Mouse (Mus musculus): ENCODE data around the gene Pced1b. TPM values are rescaled to one million over a fixed set of nuclear protein-coding genes. Genes with fewer than 3 reads are reported as not detected.

Gene Pced1b
- polyA plus RNA-seq, 1 experiment from 2014 or later: 6.0 TPM

DNA sequence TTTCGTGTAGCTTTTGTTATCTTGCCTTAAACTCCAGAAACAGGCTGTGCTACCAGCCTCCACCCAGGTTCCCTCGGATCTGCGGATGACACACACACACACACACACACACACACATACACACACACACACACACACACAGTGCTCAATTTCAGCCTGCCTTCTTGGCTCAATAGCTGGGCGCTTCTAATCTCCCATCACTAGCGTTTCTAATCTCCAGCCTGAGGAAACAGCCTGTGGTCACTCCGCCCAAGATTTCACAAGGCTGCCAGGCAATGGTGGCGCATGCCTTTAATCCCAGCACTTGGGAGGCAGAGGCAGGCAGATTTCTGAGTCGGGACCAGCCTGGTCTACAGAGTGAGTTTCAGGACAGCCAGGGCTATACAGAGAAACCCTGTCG, 98.2 kb downstream of the Pced1b start:
- Histone ChIP-seq H3K4me3 (ENCODE audit: low read length) (no peak overlapping the region), H3K9me3 (ENCODE audit: low read length) (no peaks in the 10 kb centered on the region), H3K9ac (replicated peaks; ENCODE audit: low read length) (no peak overlapping the region), H3K4me1 (ENCODE audit: insufficient read depth, low read length) (0 out of 2 replicates have a peak, but pooled peaks cover 2% of the 10 kb centered on the region), H3K27me3 (ENCODE audit: insufficient read depth, low read length) (no peaks in the 10 kb centered on the region), H3K36me3 (ENCODE audit: insufficient read depth, low read length) (no peaks in the 10 kb centered on the region), H3K4me2 (replicated peaks; ENCODE audit: low read depth, low read length) (no peak overlapping the region), H3K27ac (ENCODE audit: low read length) (no peak overlapping the region)
- no peak for ATAC-seq (ENCODE audit: low FRiP score, low TSS enrichment)
- 95% methylated on average over 9 of the region's 9 CpGs for WGBS

DNA sequence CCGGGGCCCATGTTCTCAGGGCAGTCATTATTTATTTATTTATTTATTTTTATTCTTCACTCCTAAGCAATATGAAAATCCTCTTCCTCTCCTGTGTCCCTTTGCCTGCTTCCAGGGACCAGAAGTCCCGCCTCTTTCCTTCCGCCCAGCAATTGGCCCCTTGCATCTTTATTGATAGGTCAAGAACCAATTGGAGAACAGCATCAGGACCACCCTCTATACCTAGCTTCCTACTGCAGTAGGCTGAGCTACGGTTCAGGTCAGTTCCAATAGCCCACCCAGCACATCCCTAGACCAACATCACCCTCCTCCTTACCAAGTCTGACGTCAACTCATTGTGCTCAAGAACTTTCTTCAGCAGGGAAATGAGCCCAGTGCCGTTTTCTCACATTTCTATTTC, 99.0 kb downstream of the Pced1b start:
- H3K4me1 ChIP-seq (ENCODE audit: insufficient read depth, low read length): 0 out of 2 replicates have a peak, but pooled peaks cover 2% of the 10 kb centered on the region
- H3K9me3 ChIP-seq (ENCODE audit: low read length): no peaks in the 10 kb centered on the region
- H3K9ac ChIP-seq (replicated peaks; ENCODE audit: low read length): no peak overlapping the region
- WGBS: 80% methylated on average over 6 of the region's 6 CpGs
- H3K27me3 ChIP-seq (ENCODE audit: insufficient read depth, low read length): no peaks in the 10 kb centered on the region
- no peak overlapping the region for H3K27ac ChIP-seq (ENCODE audit: low read length)
- H3K36me3 ChIP-seq (ENCODE audit: insufficient read depth, low read length): no peaks in the 10 kb centered on the region
- no peak for ATAC-seq (ENCODE audit: low FRiP score, low TSS enrichment)
- H3K4me3 ChIP-seq (ENCODE audit: low read length): no peak overlapping the region
- H3K4me2 ChIP-seq (replicated peaks; ENCODE audit: low read depth, low read length): no peak overlapping the region

DNA sequence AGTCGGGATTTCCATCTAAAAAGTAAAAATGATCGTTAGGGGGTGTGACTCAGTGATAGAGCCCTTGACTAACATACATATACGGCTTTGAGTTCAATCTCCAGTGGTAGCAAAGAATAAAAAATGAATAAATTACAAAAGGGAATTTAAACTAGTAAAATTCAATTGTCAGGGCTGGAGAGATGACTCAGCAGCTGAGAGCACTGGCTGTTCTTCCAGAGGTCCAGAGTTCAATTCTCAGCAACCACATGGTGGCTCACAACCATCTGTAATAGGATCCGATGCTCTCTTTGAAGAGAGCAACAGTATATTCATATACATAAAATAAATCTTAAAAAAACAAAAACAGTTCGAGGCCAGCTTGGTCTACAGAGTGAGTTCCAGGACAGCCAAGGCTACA, 99.5 kb downstream of the Pced1b start:
- Histone ChIP-seq H3K27ac (ENCODE audit: low read length) (no peak overlapping the region), H3K9ac (replicated peaks; ENCODE audit: low read length) (no peak overlapping the region), H3K4me1 (ENCODE audit: insufficient read depth, low read length) (0 out of 2 replicates have a peak, but pooled peaks cover 2% of the 10 kb centered on the region), H3K4me2 (replicated peaks; ENCODE audit: low read depth, low read length) (no peak overlapping the region), H3K4me3 (ENCODE audit: low read length) (no peak overlapping the region), H3K27me3 (ENCODE audit: insufficient read depth, low read length) (no peaks in the 10 kb centered on the region), H3K36me3 (ENCODE audit: insufficient read depth, low read length) (no peaks in the 10 kb centered on the region), H3K9me3 (ENCODE audit: low read length) (no peaks in the 10 kb centered on the region)
- ATAC-seq (ENCODE audit: low FRiP score, low TSS enrichment): no peak
- WGBS: 87% methylated on average over 5 of the region's 5 CpGs

DNA sequence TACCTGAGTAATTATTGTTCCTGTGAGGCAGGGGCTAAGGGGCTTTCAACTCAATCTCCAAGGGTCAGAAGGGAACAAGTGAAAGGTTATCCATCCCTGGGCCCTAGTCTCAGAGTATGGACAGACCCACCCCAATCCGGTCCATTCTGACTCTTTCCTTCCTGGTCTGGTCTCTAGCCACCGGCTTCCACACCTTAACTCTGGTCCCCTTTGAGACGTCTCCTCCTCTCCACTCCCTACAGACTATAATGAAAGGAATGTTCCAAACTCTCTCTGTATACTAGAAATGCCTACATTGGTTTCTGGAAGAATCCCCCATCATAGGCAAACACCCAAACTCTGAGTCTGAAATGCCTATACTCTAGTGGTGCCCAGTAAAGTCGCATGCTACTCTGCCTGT, 100.0 kb downstream of the Pced1b start:
- Histone ChIP-seq H3K27me3 (ENCODE audit: insufficient read depth, low read length) (no peaks in the 10 kb centered on the region), H3K36me3 (ENCODE audit: insufficient read depth, low read length) (no peaks in the 10 kb centered on the region), H3K9me3 (ENCODE audit: low read length) (no peaks in the 10 kb centered on the region), H3K4me3 (ENCODE audit: low read length) (no peak overlapping the region), H3K27ac (ENCODE audit: low read length) (no peak overlapping the region), H3K4me1 (ENCODE audit: insufficient read depth, low read length) (0 out of 2 replicates have a peak, but pooled peaks cover 2% of the 10 kb centered on the region), H3K4me2 (replicated peaks; ENCODE audit: low read depth, low read length) (no peak overlapping the region), H3K9ac (replicated peaks; ENCODE audit: low read length) (no peak overlapping the region)
- 91% methylated on average over 4 of the region's 4 CpGs for WGBS
- ATAC-seq (ENCODE audit: low FRiP score, low TSS enrichment): no peak

DNA sequence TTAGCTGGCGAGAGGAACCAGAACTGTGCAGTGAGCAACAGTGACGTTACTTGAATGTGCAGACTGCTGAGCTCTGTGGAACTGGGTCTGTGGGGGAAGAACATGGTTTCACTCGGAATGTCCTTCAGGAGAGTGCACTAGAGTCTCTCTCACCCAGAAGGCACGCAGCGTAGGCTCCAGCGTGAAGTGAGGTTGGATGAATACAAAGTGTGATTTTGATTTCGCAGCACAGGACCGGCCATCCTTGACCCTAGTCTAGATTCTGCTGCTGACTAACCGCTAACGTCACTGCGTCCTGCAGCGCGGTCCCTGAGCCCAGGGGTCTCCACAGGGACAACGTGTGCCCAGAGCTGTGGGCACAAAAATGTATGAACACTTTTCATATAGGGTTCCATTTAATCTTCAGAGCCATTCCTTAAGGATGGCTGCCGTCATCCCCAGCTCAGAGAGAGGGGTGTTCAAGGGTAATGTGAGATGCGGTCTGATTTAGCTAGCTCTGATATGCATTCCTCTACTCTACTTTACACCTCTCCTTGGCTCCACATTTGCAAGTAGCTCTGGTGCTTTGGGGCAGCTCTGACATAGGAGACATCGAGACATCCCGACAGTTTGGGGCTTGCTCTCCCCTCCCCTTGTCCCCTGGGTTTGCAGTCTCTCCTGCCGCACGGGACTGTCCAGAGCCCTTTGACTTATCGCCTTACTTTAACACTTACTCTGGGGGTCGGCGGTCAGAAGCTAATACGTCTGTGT, 101.8 kb downstream of the Pced1b start:
- Histone ChIP-seq H3K9me3 (ENCODE audit: low read length) (no peaks in the 10 kb centered on the region), H3K9ac (replicated peaks; ENCODE audit: low read length) (no peak overlapping the region), H3K4me2 (replicated peaks; ENCODE audit: low read depth, low read length) (no peak overlapping the region), H3K27me3 (ENCODE audit: insufficient read depth, low read length) (no peaks in the 10 kb centered on the region), H3K4me1 (ENCODE audit: insufficient read depth, low read length) (0 out of 2 replicates have a peak, but pooled peaks cover 2% of the 10 kb centered on the region), H3K4me3 (ENCODE audit: low read length) (no peak overlapping the region), H3K27ac (ENCODE audit: low read length) (no peak overlapping the region), H3K36me3 (ENCODE audit: insufficient read depth, low read length) (no peaks in the 10 kb centered on the region)
- WGBS: 61% methylated on average over 24 of the region's 24 CpGs
- no peak for ATAC-seq (ENCODE audit: low FRiP score, low TSS enrichment)

DNA sequence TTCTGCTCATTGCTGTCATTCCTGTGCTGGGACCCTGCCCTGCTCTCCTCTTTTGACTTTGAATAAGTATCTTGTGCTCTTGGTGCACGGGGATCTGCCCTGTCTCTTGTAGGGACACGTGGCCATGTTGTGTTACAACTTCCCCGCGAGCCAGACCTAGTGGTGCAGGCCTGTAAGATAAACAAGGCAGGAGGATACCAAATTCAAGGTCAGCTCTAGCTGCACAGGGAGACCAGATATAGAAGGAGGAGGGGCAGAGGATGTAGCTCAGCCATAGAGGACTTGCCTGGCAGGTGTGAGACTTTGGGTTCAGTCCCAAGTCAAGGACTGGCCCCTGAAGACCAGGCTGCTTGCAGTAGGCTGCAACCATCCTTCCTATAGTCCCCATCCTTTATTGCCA, 103.6 kb downstream of the Pced1b start:
- Histone ChIP-seq H3K9me3 (ENCODE audit: low read length) (no peaks in the 10 kb centered on the region), H3K9ac (replicated peaks; ENCODE audit: low read length) (no peak overlapping the region), H3K4me2 (replicated peaks; ENCODE audit: low read depth, low read length) (no peak overlapping the region), H3K27me3 (ENCODE audit: insufficient read depth, low read length) (no peaks in the 10 kb centered on the region), H3K4me3 (ENCODE audit: low read length) (no peak overlapping the region), H3K4me1 (ENCODE audit: insufficient read depth, low read length) (0 out of 2 replicates have a peak, but pooled peaks cover 2% of the 10 kb centered on the region), H3K27ac (ENCODE audit: low read length) (no peak overlapping the region), H3K36me3 (ENCODE audit: insufficient read depth, low read length) (no peaks in the 10 kb centered on the region)
- 60% methylated on average over 4 of the region's 4 CpGs for WGBS
- no peak for ATAC-seq (ENCODE audit: low FRiP score, low TSS enrichment)

DNA sequence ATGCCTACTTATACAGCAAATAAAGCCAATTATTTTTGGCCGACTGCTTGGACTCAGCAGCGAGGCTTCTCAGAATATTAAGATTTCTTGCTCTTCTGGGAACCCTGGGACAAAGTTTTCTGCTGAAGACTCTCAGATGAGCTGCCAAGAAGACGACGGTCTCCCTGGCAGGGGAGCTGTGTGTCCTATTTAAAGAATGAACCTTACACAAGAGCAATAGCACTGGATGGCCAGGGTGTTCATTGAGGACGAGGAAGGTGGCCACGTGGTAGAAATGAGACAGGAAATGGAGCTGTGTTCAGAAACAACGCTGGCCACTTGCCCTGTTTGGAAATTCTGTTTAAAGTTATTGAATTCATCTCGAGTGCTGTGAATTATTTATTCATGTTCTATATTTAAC, 104.1 kb downstream of the Pced1b start:
- no peak overlapping the region for H3K9ac ChIP-seq (replicated peaks; ENCODE audit: low read length)
- no peak overlapping the region for H3K4me3 ChIP-seq (ENCODE audit: low read length)
- no peaks in the 10 kb centered on the region for H3K9me3 ChIP-seq (ENCODE audit: low read length)
- no peak for ATAC-seq (ENCODE audit: low FRiP score, low TSS enrichment)
- WGBS: 55% methylated on average over 8 of the region's 8 CpGs
- H3K4me2 ChIP-seq (replicated peaks; ENCODE audit: low read depth, low read length): no peak overlapping the region
- H3K36me3 ChIP-seq (ENCODE audit: insufficient read depth, low read length): no peaks in the 10 kb centered on the region
- no peaks in the 10 kb centered on the region for H3K27me3 ChIP-seq (ENCODE audit: insufficient read depth, low read length)
- H3K4me1 ChIP-seq (ENCODE audit: insufficient read depth, low read length): 0 out of 2 replicates have a peak, but pooled peaks cover 2% of the 10 kb centered on the region
- H3K27ac ChIP-seq (ENCODE audit: low read length): no peak overlapping the region

DNA sequence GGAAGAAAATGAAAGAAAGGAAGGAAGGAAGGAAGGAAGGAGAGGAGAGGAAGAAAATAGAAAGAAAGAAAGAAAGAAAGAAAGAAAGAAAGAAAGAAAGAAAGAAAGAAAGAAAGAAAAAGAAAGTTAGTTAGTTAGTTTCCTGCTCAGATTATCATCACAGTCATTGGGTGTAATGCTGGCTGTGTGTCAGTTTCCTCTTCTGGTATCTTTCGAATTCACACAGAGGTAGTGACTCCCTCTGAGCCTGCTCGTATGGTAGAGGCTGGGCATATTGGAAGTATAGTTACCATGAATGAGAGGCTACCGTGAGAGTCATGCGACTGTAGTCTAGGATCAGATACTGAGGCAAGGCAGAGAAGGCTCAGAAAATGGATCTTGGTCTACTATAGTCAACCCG, 104.8 kb downstream of the Pced1b start:
- ATAC-seq (ENCODE audit: low FRiP score, low TSS enrichment): no peak
- Histone ChIP-seq H3K27ac (ENCODE audit: low read length) (no peak overlapping the region), H3K36me3 (ENCODE audit: insufficient read depth, low read length) (no peaks in the 10 kb centered on the region), H3K4me1 (ENCODE audit: insufficient read depth, low read length) (0 out of 2 replicates have a peak, but pooled peaks cover 2% of the 10 kb centered on the region), H3K4me2 (replicated peaks; ENCODE audit: low read depth, low read length) (no peak overlapping the region), H3K4me3 (ENCODE audit: low read length) (no peak overlapping the region), H3K9ac (replicated peaks; ENCODE audit: low read length) (no peak overlapping the region), H3K9me3 (ENCODE audit: low read length) (no peaks in the 10 kb centered on the region), H3K27me3 (ENCODE audit: insufficient read depth, low read length) (no peaks in the 10 kb centered on the region)
- 92% methylated on average over 5 of the region's 5 CpGs for WGBS

DNA sequence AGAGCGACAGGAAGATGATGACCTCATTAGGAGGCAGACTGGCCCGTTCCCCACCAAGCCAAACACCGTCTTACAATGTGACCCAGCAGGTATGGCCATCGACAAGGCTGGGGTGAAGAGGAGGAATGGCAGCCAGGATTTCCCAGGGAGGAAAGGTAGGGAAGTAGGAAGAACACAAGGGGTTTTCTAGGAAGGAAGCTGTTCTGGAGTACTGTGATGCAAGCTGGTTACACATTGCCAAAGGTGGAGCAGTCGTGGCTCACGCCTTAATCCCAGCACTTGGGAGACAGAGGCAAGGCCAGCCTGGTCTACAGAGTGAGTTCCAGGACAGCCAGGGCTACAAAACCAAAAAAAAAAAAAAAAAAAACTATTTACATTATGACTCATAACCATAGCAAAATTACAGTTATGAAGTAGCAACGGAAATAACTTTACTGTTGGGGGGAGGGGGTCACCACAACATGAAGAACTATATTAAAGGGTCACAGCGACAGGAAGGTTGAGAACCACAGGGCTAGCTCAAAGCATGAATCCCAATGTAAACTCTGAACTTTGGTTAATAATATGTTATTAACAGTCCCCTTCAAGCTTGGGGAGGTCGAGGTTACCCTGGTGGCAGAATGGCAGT, 108.9 kb downstream of the Pced1b start:
- no peak overlapping the region for H3K4me3 ChIP-seq (ENCODE audit: low read length)
- no peak for ATAC-seq (ENCODE audit: low FRiP score, low TSS enrichment)
- H3K9ac ChIP-seq (replicated peaks; ENCODE audit: low read length): no peak overlapping the region
- H3K27ac ChIP-seq (ENCODE audit: low read length): no peak overlapping the region
- no peaks in the 10 kb centered on the region for H3K4me1 ChIP-seq (ENCODE audit: insufficient read depth, low read length)
- WGBS: 80% methylated on average over 9 of the region's 9 CpGs
- H3K36me3 ChIP-seq (ENCODE audit: insufficient read depth, low read length): no peaks in the 10 kb centered on the region
- no peaks in the 10 kb centered on the region for H3K9me3 ChIP-seq (ENCODE audit: low read length)
- no peak overlapping the region for H3K4me2 ChIP-seq (replicated peaks; ENCODE audit: low read depth, low read length)
- H3K27me3 ChIP-seq (ENCODE audit: insufficient read depth, low read length): no peaks in the 10 kb centered on the region

DNA sequence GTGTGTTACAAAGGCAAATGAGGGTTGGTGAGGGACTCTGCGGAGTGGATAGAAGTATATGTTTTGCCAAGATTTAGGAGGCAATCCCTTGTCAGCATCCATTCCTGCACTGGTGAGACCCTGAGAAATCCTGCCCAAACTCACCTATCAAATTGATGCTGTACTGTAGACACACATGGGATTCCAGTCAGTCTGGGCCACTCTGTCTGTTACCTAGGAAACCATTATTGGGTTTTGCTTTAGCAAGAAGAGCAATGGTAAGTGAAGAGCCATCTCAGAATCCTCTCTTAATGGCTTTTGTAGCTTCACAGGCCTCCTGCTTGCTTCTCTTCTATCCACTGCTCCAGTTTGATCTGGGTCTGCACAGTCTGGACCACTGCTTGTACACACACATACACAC, 110.1 kb downstream of the Pced1b start:
- Histone ChIP-seq H3K4me1 (ENCODE audit: insufficient read depth, low read length) (no peaks in the 10 kb centered on the region), H3K27me3 (ENCODE audit: insufficient read depth, low read length) (no peaks in the 10 kb centered on the region), H3K36me3 (ENCODE audit: insufficient read depth, low read length) (no peaks in the 10 kb centered on the region), H3K27ac (ENCODE audit: low read length) (no peak overlapping the region), H3K4me2 (replicated peaks; ENCODE audit: low read depth, low read length) (no peak overlapping the region), H3K9me3 (ENCODE audit: low read length) (no peaks in the 10 kb centered on the region), H3K4me3 (ENCODE audit: low read length) (no peak overlapping the region), H3K9ac (replicated peaks; ENCODE audit: low read length) (no peak overlapping the region)
- WGBS: 93% methylated on average over 1 of the region's 1 CpGs
- ATAC-seq (ENCODE audit: low FRiP score, low TSS enrichment): no peak

Data from kidney, embryonic 16.5 days (tissue).